Mouse (Mus musculus): ENCODE measurements around the gene Agbl2. TPM values are rescaled to one million over a fixed set of nuclear protein-coding genes. Genes with fewer than 3 reads are reported as not detected.

Gene Agbl2
- 87.1 TPM for polyA plus RNA-seq (2014; fragmentation: Illumina TruSeq; extraction: RNeasy Lipid Tissue Mini Kit (QIAGEN cat#74804); ENCODE audit: low read depth, low replicate concordance)

GRCm38 (mm10) chr2:90782458-90782857 is at the start of gene Agbl2:
Gene Agbl2, plus strand, starts transcription at chr2:90782727.

GRCm38 (mm10) chr2:90745053-90745678 is 37.4 kb upstream of the Agbl2 start, which contains the start of gene Fnbp4:
Gene Fnbp4, plus strand, starts transcription at chr2:90745370.

GRCm38 (mm10) chr2:90846955-90847680 is 64.6 kb downstream of the Agbl2 start, which contains the start of gene Mtch2:
Gene Mtch2, plus strand, starts transcription at chr2:90847155.

Other genes with a start within 250 kb of the Agbl2 start
- gene Ptprj, start 202.1 kb upstream of the Agbl2 start, polyA plus RNA-seq (2014; fragmentation: Illumina TruSeq; extraction: RNeasy Lipid Tissue Mini Kit (QIAGEN cat#74804); ENCODE audit: low read depth, low replicate concordance): 17.2 TPM
- 80.7 TPM for gene Nup160, start 105.5 kb upstream of the Agbl2 start, polyA plus RNA-seq (2014; fragmentation: Illumina TruSeq; extraction: RNeasy Lipid Tissue Mini Kit (QIAGEN cat#74804); ENCODE audit: low read depth, low replicate concordance)
- 78.3 TPM for gene Fnbp4, start 37.4 kb upstream of the Agbl2 start, polyA plus RNA-seq (2014; fragmentation: Illumina TruSeq; extraction: RNeasy Lipid Tissue Mini Kit (QIAGEN cat#74804); ENCODE audit: low read depth, low replicate concordance)
- gene Mtch2, start 64.4 kb downstream of the Agbl2 start, polyA plus RNA-seq (2014; fragmentation: Illumina TruSeq; extraction: RNeasy Lipid Tissue Mini Kit (QIAGEN cat#74804); ENCODE audit: low read depth, low replicate concordance): 1,405 TPM
- not detected for gene C1qtnf4, start 103.1 kb downstream of the Agbl2 start, polyA plus RNA-seq (2014; fragmentation: Illumina TruSeq; extraction: RNeasy Lipid Tissue Mini Kit (QIAGEN cat#74804); ENCODE audit: low read depth, low replicate concordance)
- gene Kbtbd4, start 122.0 kb downstream of the Agbl2 start, polyA plus RNA-seq (2014; fragmentation: Illumina TruSeq; extraction: RNeasy Lipid Tissue Mini Kit (QIAGEN cat#74804); ENCODE audit: low read depth, low replicate concordance): 24.8 TPM
- gene Ndufs3, start 122.1 kb downstream of the Agbl2 start, polyA plus RNA-seq (2014; fragmentation: Illumina TruSeq; extraction: RNeasy Lipid Tissue Mini Kit (QIAGEN cat#74804); ENCODE audit: low read depth, low replicate concordance): 133 TPM
- gene Celf1, start 157.7 kb downstream of the Agbl2 start, polyA plus RNA-seq (2014; fragmentation: Illumina TruSeq; extraction: RNeasy Lipid Tissue Mini Kit (QIAGEN cat#74804); ENCODE audit: low read depth, low replicate concordance): 40.5 TPM